Mouse (Mus musculus) embryo, embryonic 10.5 days (tissue): ENCODE measurements around the gene Gm20696.
A peak's percentile ranks its signal among the peaks of the same experiment; 100 is the strongest.

Source experiments
- DNase-seq: peaks from one replicate; pipeline ENCODE4 v3.0.0-alpha.2; 2015; ENCODE audit warnings: low spot score

Gene Gm20696

DNA sequence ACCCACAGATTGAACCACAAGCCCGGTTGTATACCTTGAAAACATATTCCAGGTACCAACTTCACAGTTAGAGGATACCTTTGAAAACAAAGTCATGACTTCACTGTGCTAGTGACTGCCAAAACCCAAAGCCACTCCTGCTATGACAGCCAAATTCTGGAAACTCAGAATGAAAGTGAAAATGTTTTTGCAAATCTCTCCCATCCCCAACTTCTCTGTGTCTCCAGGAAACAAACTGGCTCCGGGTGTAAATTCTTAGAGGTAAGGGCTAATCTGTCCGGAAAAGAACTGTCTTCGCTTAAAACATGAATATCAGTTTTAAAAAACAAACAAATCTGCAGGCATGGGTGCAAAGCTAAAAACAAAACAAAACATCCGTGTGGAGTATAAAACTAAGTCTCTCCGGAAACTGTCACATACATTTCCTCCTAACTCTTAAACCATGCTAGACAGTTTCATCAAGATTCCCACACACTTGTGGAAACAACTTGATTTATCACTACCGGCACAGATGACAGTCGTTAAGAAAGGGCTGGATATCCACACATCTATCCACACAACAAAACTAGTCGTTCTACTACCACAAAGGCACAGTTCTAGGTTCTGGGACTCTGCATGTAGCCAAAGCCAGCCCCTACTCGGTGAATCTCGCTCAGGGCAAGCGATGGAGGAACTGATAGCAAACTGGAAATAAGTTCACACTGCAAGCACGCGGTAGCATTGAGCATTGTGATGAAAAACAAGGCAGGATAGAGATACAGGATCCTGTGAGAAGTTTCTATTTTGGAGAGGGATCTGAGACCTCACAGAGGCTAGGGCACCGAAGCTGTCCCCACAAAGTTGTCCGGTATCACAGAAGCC lies 910 bp downstream of the Gm20696 start:
- DNase-seq: peak; percentile 59

DNA sequence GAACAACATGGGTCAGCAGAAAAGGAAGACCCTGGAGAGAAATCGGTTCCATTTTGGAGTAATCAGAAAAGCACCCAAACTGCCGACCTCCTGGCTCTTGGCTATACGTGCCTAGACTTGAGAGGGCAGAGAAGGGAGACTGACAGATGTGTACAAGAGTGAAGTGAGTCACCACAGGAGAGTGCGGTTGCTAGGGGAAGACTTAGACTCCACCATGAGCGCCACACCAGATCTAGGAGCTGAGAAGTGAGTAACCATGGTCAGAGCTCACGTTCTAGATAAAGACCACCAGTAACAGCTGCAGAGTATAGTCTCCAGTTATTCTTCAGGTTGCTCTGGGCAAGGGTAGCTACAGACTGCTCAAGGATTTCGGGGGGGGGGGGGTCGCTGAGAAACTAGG lies 3.4 kb downstream of the Gm20696 start:
- DNase-seq: no peak

GRCm38 (mm10) chr6:99660443-99660842 lies 6.2 kb downstream of the Gm20696 start:
- DNase-seq: no peak

DNA sequence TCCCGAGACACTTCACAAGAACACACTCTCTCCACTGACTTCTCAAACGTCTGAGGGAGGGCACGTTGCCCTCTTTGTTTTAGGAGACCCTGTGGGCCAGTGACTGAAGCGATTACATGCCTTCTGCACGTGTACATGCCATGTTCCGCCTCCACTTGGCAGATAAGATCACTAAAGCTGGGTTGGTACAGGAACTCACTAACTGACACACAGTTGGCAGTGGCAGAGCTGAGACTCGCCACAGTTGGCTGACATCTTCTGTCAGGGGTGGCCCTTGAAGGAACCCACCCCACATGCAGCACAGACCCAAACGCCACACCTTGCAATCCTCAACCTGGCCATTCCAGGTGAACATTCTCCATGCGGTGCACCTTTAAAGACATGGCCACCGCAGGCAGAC lies 8.0 kb downstream of the Gm20696 start:
- DNase-seq: no peak

DNA sequence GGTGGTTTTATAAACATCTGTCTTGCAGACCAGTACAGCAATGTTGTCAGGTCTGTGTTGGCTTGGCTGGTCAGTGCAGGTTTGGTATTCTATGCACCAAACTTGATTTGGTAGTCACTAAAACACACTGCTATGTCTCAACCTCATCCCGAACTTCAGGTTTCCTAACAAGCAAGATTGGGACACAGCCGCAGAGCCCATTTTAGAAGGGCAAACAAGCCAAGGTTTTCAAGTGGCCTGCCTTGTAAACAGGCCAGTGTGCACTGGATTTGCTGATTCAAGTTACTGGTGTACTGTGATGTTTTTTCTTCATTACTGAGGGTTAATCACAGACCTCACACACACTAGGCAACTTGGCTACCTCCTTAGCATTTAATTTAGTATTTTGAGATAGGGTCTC lies 10.5 kb downstream of the Gm20696 start:
- no peak for DNase-seq

- no peak for DNase-seq
These were observed 11.1 kb downstream of the Gm20696 start for GRCm38 (mm10) chr6:99655488-99655887.

DNA sequence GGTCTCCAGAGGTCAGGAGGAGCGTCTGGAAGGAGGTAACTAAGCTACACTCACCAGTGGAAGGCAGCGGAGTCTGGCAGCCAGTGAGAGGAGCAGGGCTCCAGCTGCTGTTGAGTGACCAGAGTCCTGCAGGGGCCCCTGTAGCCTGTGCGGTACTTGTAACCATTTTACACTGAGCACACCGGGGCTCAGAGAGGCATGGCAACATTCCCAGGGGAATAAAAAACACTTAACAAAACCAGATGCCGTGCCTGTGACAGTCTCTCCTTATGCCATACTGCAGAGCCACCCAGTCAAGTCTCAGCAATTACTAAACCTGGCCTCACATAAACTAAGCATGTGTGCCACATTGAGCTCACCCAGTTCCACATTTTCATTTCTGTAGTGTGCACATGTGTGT lies 12.3 kb downstream of the Gm20696 start:
- no peak for DNase-seq

DNA sequence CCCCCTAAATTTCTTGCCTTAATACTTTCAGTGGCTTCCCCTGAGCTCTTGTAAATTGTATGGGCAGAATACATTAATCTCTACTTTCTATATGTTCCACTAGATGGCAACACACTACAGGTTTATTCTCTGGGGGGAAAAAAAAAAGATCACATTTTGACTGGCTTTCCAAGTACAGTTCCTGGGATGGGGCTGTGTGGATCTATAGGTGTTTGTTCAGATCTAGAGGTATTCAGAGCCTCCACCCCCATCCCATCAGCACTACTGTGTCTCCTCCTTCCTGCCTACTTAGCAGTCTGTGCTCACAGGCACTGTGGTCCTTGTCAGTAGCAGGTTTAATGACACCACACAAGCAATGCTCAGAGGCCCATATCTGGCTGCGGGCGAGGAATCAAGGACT lies 14.3 kb downstream of the Gm20696 start:
- peak; percentile 43 for DNase-seq

- no peak for DNase-seq
These were observed 17.3 kb downstream of the Gm20696 start for GRCm38 (mm10) chr6:99649307-99649706.

- DNase-seq: no peak
These were observed 20.3 kb downstream of the Gm20696 start for GRCm38 (mm10) chr6:99646344-99646743.

- no peak for DNase-seq
These were observed 21.7 kb downstream of the Gm20696 start for GRCm38 (mm10) chr6:99644876-99645275.

DNA sequence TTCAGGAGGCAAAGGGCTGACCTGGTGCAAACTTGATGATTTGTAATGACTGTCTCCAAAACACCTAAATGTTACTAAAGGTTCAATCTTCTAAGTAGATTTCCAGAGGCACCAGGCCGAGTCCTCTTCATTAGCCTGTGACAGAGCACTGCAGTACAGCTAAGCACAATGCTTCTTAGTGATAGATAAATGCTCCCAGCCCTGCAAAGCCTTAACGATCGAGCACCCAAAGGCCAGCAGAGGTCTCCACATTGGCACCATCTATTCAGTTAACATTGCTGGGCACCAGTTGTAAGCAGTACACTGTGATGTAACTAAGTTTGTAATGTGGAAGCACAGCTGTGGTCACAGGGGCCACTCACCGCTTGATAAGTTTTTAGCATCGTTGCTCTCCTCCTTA lies 22.2 kb downstream of the Gm20696 start:
- DNase-seq: no peak

GRCm38 (mm10) chr6:99643439-99644199 lies 23.0 kb downstream of the Gm20696 start:
- DNase-seq: no peak

DNA sequence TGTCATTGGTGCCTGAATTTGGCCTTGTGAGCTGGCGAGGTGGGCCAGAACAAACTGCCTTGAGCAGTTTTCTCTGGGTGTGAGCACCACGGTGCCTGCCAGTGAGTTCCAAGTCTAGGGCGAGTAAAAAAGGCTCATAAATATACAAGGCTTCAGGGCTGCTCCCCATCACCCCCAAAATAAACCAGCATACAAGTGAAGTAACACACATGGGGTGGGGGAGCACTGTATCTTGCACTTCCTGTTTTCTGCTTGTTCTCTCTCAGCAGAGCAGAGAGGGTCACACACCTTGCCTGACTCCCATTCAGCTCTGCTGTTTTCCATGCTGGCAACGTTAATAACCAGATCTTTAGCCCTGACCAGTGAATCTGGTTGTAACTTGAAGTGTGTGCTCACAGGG lies 29.1 kb downstream of the Gm20696 start:
- no peak for DNase-seq

GRCm38 (mm10) chr6:99636801-99637200 lies 29.8 kb downstream of the Gm20696 start:
- no peak for DNase-seq

DNA sequence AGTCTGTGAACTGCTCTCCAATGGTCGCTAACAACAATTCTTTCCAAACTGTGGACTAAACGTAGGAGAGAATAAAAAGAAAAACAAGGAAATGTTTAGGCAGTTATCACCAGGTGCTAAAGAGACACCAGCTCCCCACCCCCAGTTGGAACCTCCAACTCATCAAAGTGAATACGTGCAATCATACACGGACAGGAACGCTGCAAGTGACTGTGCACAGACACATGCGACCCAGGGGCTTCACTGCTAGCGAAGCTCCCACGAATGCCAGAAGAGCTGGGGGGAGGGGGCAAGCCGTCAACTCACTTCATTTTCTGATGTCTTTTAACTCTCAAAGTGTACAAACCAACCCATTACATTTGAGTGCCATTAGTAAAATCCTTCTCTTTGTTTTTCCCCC lies 30.5 kb downstream of the Gm20696 start:
- no peak for DNase-seq

- DNase-seq: no peak
These were observed 34.2 kb downstream of the Gm20696 start for GRCm38 (mm10) chr6:99632121-99632980.

DNA sequence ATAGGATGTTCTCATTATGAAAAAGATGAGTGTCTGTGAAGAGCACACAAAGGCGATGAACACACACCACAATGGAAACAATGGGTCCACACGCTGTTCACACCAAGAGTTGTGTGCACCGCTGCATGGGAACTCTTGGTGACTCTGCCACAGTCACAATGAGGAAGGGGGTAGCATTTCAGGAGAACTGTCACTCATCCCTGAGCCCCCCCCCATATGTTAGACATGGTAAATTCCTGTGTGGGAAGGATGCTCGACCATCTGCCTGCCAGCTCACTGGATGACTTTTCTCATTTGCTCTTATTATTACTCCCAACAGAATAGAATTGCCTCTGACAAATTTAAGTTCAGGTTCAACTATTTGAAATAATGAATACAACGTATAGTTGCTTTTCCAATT lies 35.0 kb downstream of the Gm20696 start:
- no peak for DNase-seq

- no peak for DNase-seq
These were observed 36.7 kb downstream of the Gm20696 start for GRCm38 (mm10) chr6:99629726-99630458.

DNA sequence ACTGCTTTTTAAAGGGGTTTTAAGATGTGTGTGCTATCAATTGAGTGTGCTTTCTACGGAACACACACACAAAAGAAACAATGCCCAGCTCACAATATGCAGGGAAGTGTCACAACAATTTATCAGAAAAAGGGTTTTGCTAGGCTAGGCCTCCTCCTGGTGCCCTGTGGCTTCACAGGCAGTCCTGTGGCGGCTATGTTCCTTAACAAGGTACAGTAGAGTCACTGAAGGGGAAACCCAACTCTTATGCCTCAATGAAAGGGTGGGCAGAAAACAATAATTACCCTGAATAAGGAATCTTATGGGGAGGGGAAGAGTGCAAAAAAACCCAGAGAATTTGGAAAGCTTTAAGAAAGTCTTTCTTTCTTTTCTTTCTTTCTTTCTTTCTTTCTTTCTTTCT lies 40.2 kb downstream of the Gm20696 start:
- DNase-seq: no peak

- no peak for DNase-seq
These were observed 40.8 kb downstream of the Gm20696 start for GRCm38 (mm10) chr6:99625803-99626202.

- DNase-seq: no peak
These were observed 41.3 kb downstream of the Gm20696 start for GRCm38 (mm10) chr6:99625306-99625705.
